Mouse (Mus musculus): ENCODE measurements around the gene Noct. TPM values are rescaled to one million over a fixed set of nuclear protein-coding genes. Genes with fewer than 3 reads are reported as not detected.

Gene Noct
- polyA plus RNA-seq, 1 experiment from 2014 or later, result 35.6 TPM

- Histone ChIP-seq H3K9me3 (no peaks in the 10 kb centered on the region), H3K27me3 (no peaks in the 10 kb centered on the region), H3K9ac (no peak overlapping the region), H3K4me2 (no peak overlapping the region), H3K27ac (replicated peaks) (no peak overlapping the region), H3K4me1 (replicated peaks) (no peaks in the 10 kb centered on the region), H3K36me3 (no peaks in the 10 kb centered on the region), H3K4me3 (no peak overlapping the region)
- 53% methylated on average over 11 of the region's 11 CpGs for whole genome bisulfite sequencing
- 0 out of 2 replicates have a peak, but pooled peaks have one; percentile 51 for ATAC-seq (ENCODE audit: low FRiP score, low read depth)
Observed at GRCm38 (mm10) chr3:51288880-51289821, 64.9 kb downstream of the Noct start.

DNA sequence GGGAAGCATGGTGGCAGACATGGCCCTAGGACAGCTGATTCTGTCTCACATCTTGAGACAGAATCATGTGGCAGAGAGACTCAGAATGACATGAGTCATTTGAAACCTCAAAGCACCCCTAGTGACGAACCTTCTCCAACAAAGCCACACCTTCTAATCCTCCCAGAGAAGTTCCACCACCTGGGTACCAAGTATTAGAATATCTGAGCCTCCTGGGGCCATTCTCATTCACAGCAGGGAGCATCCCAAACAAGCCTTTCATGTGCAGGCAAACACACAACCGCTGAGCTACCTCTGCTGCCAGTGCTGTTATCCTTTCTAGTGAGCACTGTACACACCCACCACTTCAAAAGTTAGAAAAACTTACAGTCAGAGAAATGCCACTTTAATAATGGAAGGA is 70.0 kb downstream of the Noct start:
- Histone ChIP-seq H3K4me1 (replicated peaks) (no peaks in the 10 kb centered on the region), H3K36me3 (no peaks in the 10 kb centered on the region), H3K27ac (replicated peaks) (no peak overlapping the region), H3K4me3 (no peak overlapping the region), H3K9me3 (no peaks in the 10 kb centered on the region), H3K9ac (no peak overlapping the region), H3K27me3 (no peaks in the 10 kb centered on the region), H3K4me2 (no peak overlapping the region)
- no peak for ATAC-seq (ENCODE audit: low FRiP score, low read depth)
- 34% methylated on average over 2 of the region's 2 CpGs for WGBS

DNA sequence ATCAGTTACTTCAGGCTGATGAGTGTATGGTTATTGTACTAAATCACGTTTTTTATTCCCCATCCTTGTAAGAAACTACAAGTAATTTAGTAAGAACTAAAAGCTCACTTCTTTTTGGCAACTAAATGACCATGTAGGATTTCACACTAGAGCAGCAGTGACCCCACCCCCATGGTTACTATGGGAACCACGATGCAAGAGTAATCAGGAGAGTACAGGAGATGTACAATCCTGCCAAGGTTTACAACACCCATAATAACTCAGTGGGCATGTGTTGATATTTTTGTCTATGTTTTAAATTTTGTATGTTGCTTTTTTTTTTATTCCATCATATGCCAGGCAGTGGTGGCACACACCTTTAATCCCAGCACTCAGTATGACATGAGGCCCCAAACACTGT is 71.0 kb downstream of the Noct start:
- ATAC-seq (ENCODE audit: low FRiP score, low read depth), result no peak
- Histone ChIP-seq H3K4me3 (no peak overlapping the region), H3K4me1 (replicated peaks) (no peaks in the 10 kb centered on the region), H3K4me2 (no peak overlapping the region), H3K36me3 (no peaks in the 10 kb centered on the region), H3K27ac (replicated peaks) (no peak overlapping the region), H3K9ac (no peak overlapping the region), H3K9me3 (no peaks in the 10 kb centered on the region), H3K27me3 (no peaks in the 10 kb centered on the region)
- WGBS, result 49% methylated on average over 2 of the region's 2 CpGs

GRCm38 (mm10) chr3:51296790-51297189 is 72.5 kb downstream of the Noct start:
- WGBS, result 65% methylated on average over 1 of the region's 1 CpGs
- Histone ChIP-seq H3K4me1 (replicated peaks) (no peaks in the 10 kb centered on the region), H3K27ac (replicated peaks) (no peak overlapping the region), H3K4me2 (no peak overlapping the region), H3K4me3 (no peak overlapping the region), H3K27me3 (no peaks in the 10 kb centered on the region), H3K9ac (no peak overlapping the region), H3K9me3 (no peaks in the 10 kb centered on the region), H3K36me3 (no peaks in the 10 kb centered on the region)
- no peak for ATAC-seq (ENCODE audit: low FRiP score, low read depth)

Small RNAs within 50 kb of the gene (microRNA-seq; reads per million reads assigned to microRNA genes)
- not detected for gene Gm24282

Other genes starting within 250 kb of the Noct start
- gene Elf2, start 116.2 kb downstream of the Noct start, polyA plus RNA-seq (2015; fragmentation: Nextera tagmentation; extraction: Ambion mirVana), result 34.2 and 35.7 TPM in 2 replicates
- gene Mgarp, start 172.3 kb downstream of the Noct start, polyA plus RNA-seq (2015; fragmentation: Nextera tagmentation; extraction: Ambion mirVana), result 2.0 and 2.5 TPM in 2 replicates
- gene Ndufc1, start 184.5 kb downstream of the Noct start, polyA plus RNA-seq (2015; fragmentation: Nextera tagmentation; extraction: Ambion mirVana), result 733 and 815 TPM in 2 replicates
- gene Naa15, start 190.7 kb downstream of the Noct start, polyA plus RNA-seq (2015; fragmentation: Nextera tagmentation; extraction: Ambion mirVana), result 45.9 and 47.6 TPM in 2 replicates

All from hindbrain, embryonic 15.5 days (tissue).